Mouse (Mus musculus) heart, adult 9 months (tissue): ENCODE data around the gene Bet1l.

Experiments used
- DNase-seq, 2 experiments: peaks; one replicate each; pipeline ENCODE4 v3.0.0; 2022; ENCODE audit warnings: low spot score in 2 of 2

Bet1l gene

DNA sequence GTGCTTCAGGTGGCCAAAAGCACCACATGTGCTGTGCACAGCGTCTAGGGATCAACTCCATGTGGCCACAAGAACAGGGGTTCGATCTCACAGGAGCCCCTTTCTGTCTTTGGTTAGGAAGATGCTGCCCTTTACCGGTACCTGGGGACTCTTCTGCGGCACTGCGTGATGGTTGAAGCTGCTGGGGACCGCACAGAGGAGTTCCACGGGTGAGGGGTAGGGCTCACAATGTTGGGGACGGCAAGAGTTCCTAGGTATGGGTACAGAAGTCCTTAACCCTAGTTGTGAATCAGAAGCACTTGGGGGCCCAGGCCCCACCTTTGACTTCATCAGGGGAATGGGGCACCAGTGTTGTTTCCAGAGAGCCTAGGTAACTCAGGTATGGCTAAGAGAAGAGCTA, 1.4 kb upstream of the Bet1l start:
- DNase-seq, result no peak

DNA sequence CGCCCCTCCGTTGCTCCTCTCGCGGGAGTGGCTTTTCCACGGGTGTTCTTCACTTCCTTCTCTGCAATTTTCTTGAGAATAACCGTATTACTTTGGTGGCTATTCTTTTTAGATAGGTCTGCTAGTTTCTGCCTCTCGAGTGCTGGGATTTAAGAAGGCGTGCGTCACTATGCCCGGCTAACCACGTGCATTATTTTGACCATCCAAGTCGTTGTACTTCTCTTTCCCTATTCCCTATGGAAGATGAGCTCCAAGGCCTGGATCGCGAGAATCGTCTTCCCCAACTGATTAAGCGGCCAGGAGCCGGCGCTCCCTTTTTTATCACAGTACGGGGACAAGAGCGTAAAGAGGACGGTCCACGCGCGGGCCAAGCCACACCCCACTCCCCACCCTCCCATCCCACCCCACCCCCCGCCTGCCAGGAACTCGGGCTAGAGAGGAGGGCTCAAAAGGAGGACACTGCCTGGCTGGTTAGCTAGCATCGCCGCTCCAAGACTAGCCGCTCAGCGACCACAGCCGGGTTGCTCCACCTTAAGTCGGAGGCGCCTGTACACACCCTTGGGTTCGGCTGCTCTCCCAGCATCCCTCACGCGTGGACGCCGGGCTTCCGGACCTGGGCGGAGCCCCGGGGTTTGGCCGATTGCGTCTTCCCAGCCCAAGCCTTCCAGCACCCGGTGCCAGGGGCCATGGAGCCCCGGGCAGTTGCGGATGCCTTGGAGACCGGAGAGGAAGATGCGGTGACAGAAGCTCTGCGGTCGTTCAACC, 410 bp downstream of the Bet1l start, which contains the start of gene Ric8a:
Gene Ric8a (plus strand): TSS at position 173 of the 765 bp plus-strand sequence.
- DNase-seq, result peak; percentile 93 to 94

DNA sequence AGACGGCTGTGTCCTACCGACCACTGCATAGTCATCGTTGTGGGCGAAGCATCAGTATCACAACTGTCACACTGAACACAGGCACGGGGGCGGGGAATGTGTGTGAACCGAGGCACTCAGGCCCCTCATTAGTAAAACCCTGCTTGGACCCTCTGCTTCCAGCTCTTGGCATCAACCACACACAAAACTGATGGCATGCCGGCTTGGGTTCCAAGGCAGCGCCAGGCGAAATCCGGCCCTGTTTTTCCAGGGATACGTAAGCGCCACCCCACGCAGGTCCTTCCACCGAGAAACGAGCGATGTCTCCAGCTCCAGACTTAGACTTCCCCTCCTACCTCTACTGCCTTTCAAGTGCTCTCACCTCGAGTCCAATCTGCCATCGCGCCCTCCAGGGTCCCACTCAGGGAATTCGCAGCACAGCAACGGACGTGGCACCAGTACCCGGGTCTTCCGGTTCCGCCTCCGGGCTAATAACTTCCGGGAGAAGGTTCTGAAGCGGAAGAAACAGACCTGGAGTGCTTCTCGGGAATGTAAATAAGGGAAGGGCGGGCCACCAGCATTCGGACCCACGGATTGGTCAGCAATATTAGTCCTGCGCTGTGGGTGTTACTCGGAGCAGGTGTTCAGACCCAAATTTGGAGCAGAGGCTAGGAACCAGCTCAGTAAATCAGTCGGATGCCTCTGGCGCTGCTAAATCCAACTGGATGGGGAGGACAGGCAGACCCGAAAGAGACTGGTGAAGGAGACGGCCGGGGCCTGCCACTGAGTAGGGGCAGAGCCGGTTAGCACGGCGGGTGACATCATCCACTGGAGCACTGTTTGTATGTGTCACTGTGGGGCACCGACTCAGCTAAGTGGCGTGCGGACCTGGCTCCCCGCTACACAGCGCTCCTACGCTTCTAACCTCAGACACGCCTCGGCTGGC, 1.3 kb downstream of the Bet1l start, which contains the start of gene Gm45785:
Gene Gm45785 (minus strand): TSS at position 472 of the 925 bp plus-strand sequence.
- DNase-seq, result peak; percentile 90 to 93

DNA sequence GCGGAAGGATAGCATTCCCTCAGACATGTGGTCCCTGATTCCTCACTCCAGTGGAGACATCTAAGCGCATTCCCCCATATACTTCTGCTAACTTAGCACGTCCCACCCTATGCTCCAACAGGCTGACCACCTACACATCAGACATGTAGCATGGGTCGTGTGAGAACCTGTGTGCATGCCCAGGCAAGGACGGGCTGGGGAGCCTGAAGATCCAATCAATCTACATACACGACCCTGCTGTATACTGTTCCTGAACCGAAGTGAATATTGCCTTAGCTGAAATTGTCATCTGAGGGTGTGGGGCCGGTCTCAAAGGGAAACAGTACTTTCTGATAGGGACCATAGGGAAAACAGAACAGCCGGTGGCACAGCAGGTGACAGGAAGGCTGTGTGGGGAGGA, 2.2 kb downstream of the Bet1l start:
- DNase-seq, result no peak

DNA sequence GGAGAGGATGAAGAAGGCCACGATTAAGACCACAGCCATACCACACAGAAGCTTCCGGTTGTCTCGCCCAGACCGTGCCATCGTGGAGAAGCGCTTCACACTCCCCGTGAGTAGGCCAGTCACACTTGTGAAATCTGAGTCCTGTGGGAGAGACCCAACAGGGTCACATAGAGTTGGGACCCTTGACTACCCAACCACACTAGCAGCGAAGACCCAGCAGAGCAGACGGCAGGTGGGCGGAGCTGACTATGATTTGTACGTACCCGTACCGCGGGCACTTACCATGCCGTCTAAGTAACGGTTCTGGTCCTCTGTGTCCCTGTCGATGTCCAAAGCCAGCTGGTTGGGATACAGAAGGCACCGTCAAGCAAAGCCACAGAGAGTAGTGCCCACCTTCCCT, 2.9 kb downstream of the Bet1l start:
- DNase-seq, result no peak

DNA sequence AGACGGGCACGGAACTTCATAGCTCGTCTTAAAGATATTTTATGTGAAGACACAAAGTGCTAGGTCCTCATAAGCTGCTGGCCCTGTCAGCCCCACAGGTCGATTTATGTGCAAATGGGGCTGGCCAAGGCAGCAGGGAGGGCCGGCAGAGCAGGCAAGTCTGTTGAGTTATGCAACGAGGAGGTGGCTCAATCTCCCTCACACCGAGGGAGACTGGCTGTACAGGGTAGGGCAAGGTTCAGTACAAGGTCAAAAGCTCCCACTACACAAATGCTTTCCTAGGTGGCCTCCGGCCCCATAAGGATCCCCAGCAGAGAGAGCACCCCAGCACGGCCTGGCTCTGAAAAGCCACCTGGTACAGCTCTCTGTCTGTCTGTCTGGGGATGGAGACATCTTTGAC, 4.0 kb downstream of the Bet1l start:
- no peak for DNase-seq

DNA sequence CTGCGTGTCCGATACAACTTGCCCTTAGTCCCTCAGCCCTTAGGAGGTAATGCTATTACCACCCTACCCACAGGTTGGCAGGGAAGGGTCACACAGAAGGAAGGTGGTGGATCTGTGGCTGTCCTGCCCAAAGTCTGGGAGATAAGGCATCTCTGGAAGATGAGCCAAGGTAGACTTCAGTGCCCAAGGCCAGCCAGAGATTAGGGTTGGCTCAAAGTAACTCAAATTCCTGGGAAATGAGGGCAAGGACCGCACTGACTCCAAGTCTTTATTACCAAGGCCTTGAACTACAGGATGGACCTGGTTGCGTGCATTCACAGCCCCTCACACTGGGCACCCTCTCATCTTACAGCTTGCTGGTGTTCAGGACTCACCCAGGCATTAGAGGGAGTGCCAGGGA, 5.5 kb downstream of the Bet1l start:
- no peak for DNase-seq

DNA sequence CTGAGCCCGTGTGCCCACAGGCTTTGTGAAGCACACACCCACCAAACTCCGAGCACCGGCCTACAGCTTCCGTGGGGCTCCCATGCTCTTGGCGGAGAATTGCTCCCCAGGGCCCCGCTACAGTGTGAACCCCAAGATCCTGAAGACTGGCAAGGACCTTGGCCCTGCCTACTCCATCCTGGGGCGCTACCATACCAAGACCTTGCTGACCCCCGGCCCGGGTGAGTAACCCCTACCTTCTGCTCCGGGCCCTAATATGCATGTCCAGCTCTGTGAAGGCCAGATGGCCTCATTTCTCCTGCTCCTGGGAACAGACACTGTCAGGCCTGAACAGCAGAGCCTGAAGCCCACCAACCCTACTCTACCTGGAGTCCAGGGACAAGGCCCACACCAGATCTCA, 8.8 kb downstream of the Bet1l start:
- DNase-seq, result no peak

DNA sequence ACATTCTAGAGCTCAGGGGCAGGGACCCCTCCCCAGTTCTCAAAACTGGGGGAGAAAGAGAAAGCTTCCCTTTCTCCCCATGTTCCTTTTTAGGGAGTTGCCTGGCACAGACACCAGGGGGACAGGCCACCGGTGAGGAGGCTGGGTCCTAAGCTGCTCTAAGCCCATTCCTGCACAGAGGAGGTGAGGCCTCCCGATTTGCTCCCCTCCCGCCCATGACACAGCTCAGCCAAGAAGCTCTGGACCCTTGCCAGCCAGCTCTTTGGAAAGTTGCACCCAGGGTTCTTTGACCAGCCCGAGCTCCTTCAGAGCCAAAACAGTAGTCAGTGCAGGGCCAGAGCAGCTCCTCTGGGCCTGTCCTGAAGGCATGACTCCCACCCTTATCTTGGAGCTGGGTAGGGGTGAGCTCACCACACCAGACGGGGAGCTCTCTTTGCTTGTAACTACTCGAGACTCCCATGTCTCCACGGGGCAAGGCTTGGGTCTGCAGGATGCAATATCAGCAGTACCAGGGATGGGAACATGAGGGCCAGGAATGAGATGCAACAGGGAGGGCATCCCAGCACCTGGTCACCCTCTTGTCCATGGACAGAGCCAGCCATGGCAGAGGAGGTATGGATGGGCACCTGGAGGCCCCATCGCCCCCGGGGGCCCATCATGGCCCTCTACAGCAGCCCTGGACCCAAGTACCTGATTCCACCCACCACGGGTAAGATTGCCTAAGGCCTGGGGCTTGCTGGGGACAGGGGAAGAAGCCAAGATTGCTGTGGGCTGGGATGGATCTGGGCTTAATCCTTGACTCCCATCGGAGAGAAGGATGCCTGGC, 9.4 kb downstream of the Bet1l start, which contains the start of gene Odf3:
Gene Odf3 (plus strand): TSS at position 51 of the 826 bp plus-strand sequence.
- DNase-seq, result no peak

DNA sequence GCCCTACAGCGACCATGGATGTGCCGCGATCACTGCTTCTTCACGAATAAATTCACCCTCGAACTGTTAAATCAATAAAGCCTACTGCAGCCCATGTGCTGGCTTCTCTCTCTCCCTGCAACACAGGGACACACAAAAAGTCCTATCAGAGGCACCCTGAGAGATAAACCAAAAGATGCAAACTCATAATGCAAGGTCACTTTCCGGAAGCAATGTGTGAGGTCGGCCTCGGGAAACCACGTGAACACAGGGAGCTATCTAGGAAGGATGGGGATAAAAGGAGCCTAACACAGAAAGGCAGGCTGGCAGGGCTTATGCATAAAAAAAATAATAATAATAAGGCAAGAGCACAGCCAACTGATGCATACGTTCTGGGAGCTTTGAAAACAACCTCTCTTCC, 10.7 kb downstream of the Bet1l start:
- no peak for DNase-seq

DNA sequence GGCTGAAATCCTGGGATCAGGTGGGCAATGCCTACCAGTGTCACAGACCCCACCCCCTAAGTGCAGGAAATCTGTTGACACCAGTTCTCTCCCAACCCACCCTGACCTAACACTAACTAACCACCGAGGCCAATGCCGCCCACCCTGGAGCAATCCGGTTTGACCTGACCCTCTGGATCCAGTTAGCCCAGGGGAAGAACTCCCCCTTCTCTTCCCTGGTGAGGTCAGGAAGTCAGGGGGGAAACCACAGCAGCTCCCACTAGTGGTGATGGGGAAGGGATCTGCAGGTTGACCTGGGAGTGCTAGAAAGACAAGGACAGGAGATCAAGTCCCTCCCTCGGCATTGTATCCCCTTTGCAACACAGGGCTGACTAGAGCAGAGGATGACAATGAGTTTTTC, 11.7 kb downstream of the Bet1l start:
- no peak for DNase-seq

DNA sequence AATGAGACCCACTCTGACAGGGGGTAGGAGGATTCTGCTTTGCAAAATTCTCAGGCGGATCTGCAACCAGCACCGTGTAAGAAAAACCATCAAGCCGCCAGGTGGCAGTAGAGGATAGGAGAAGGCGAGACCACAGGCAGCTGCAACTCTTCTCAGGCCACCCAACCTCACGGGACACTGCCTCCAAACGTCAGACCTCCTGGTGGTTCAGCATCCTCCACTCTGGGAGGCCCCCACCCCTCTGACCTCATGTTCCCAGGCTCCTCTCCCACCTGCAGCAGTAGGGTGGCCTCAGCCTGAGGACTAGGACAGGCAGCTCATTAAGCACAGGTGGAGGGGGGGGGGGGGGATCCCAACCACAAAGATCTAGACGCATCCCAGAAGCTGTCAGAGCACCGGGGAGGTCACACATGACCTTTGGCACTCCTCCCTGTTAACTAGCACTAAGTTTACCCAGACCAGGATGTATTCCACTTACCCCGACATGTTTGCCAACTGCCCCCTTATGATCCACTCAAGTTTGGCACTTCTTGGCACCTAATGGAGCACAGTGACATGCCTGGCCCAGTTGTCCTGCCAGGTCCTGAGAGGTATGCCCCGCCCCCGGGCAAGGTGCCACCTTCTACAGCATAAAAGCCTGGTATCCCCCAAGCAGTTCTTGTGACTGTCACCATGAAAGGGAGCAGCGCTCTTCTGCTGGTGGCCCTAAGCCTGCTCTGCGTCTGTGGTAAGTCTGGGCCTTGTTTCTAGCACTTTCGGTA, 12.3 kb downstream of the Bet1l start, which contains the start of gene Scgb1c1:
Gene Scgb1c1 (plus strand): TSS at position 643 of the 761 bp plus-strand sequence.
- peak; percentile 74 to 86 for DNase-seq

DNA sequence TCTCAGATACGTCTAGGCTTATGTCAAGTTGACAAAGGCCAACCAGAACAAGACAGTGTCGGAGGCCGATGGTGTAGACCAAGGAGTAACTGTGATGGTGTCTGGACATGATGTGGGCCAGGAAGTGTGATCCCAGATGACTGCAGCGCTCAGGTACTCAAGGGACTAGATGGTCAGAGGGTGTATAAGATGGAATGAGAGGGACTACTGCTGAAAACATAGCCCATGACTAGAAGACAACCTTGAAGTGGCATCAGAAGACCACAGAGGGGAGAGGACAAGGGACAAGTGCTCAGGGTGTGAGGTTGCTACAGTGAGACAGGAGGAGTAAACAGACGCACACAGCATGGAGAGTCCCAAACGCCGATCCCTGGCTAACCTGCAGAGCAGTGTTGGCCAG, 13.6 kb downstream of the Bet1l start:
- no peak for DNase-seq

DNA sequence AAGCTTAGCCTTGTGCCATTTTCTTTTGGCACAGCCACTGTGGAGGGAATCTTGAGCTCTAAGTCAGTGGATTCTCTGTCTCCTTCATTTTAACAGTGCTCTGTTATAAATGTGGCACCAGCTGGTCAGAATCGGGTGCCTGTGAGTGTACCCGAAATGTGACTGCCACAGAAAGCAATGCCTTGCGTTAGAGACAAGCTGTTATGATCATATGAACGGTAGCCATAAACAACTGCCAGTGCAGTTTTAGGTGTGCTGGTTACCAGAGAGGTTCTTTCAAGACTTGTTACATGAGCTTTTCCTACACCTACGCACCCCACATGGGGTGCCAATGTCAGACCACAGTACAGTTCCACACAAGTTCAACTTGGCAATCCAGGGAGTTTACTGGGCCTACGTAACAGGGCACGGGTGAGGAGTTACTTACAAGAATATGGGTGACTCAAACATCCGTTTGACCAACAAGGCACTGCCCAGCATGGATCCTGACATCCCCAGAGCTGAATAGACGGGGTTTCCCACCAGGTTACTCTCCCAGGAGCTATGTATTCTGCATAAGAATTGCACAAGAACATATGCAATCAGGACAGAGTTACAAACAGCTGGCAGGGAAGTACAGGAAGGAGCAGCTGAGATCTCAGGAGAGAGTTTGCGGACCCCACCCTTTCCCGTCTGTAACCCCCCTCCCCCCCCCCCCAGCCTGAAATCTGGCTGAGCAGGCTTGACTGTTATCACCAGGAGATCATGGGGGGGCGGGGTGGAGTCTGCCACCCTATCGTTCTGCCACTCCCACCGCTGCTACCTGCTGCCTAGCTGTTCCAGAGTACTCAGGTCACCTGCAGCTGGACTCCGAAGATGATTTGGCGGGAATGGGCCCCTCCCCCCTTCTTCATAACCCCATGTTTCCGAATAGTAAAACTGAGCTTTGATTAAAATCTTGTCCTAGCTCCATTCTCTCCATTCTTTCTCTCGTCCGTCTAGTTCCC, 16.3 kb downstream of the Bet1l start:
- no peak for DNase-seq

DNA sequence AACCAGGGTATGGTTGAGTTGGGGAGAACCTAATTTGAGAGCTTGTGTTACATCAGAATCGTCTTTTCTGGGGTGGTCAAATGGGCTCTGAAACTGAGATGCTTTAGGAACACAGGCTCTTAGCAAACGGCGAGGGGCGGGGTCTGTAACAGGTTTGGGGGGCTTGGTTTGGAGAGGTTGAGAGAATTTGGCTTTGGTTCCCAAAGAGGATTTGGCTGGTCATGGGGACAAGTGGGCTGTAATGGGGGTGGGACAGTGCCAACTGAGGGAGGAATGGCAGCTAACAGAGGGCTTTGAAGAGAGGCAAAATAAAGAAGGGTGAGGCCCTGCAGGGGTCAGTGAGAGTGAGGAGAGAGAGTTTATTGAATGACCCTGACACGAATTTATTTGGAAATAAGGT, 17.8 kb downstream of the Bet1l start:
- DNase-seq, result no peak

DNA sequence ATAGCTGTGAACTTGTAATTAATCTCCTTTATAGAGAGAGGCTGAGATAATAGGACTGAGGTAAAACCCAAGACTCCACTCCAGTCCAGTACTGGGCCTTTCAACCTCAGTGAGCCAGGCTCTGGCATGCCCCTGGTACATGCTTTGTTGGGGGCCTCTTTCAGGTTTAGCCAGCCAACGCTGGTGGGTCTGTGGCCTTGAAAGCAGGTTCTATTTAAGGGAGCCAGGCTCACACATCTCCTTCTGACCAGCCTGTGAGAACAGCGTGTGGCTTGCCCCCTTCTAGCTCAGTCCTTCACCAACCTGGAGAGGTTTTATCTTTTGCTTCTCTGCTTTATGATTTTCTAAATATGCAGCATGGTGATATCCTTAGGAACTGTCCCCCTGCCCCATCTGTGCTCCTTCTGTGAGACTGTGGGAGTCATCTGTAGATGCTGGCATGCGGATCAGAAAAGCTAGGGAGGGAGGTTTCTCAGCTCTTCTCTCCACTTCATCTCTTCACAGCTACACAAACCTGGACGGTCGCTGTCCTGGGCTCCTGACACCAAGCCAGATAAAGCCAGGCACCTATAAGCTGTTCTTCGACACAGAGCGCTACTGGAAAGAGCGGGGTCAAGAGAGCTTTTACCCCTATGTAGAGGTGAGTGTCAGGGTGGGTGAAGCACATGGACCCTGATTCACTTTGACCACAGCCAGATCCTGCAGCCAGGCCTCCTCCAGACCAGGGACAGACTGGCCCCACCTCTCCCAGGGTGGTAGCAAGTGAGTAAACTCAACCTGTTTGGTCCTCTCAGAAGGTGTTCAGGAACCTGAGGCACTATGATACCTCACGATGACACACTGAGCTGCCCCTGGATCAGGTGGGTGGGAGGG, 20.9 kb downstream of the Bet1l start:
- DNase-seq, result no peak

DNA sequence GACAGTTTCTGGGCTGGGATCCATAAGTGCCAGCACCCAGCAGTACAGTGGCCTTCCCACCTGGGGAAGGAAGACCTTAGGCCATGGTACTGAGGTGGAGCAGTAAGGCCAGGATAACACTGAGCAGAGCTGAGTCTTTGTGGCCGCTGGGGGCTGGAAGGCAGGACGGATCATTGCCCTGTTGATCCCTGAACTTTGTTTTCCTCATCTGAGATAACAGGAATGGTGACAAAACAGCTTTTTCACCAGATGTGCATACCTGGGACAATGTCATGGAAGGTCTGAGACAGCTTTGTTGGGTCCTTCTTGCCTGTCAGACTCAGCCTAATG, 21.7 kb downstream of the Bet1l start:
- no peak for DNase-seq

DNA sequence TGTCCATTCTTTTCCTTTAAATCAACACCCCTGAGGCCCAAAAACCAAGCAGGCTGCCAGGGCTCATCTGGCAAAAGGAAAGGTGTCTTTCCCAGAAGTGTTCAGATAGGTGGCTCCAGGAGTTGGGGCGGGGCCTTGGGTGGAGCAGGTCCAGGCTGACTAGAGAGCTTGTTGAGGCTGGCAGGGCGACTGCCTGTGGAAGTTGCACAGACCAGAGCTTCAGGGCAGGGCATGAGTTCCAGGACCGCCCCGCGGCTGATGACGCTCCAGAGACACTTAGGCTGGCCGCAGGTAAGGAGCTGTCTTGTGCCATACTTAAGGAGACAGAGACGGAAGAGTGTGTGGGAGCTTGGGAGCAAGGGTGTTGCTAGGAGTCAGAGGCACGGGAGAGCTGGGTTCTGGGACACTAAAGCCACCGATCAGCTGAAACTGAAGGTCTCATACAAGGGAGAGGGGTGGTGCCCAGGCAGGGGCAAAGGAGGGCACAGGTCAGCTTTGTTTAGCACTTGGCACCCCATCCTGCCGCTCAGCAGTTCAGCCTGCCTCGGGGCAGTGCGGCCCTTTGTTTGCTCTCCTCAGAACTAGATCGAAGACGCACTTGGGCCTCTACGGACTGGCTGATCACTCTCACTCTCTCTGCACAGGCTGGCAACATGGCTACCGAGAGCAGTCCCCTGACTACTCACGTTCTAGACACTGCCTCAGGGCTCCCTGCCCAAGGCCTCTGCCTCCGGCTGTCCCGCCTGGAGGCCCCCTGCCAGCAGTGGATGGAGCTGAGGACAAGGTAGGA, 22.2 kb downstream of the Bet1l start, which contains the start of gene Urah:
Gene Urah (plus strand): TSS at position 51 of the 790 bp plus-strand sequence.
- DNase-seq, result no peak
